Mouse (Mus musculus) liver, adult 2 months (tissue): ENCODE results near the gene Vmn1r4.

Experiments used
- CTCF ChIP-seq: fragments of 200-500 bp; IDR thresholded peaks from 2 replicates; pipeline ENCODE4 v1.5.1; 2011; ENCODE audit warnings: low read depth, low read length, control low read depth
- POLR2A ChIP-seq: fragments of 200-500 bp; IDR thresholded peaks from 2 replicates; pipeline ENCODE4 v1.6.1; 2011; ENCODE audit warnings: low read length, control low read depth; ENCODE audit not compliant: insufficient read depth; ENCODE audit errors: extremely low read depth

- no peak for TF ChIP-seq POLR2A
- no peak for TF ChIP-seq CTCF
Measured at GRCm38 (mm10) chr6:56904982-56905381, 18.8 kb upstream of the Vmn1r4 start.
